Mouse (Mus musculus): ENCODE measurements around the gene Strada. TPM values are rescaled to one million over a fixed set of nuclear protein-coding genes. Genes with fewer than 3 reads are reported as not detected.
"Not testable (repeated sequence)": the region's sequence is repeated elsewhere in the genome, so short reads cannot be mapped to it uniquely, and the experiment has no call there.

Strada gene
- total RNA-seq (2021), result 10 to 100 TPM; 27.5 to 28.2 TPM

- intact Hi-C loops (cut with DNase I), result no loop called here
These were observed at the start of gene Strada for GRCm38 (mm10) chr11:106202123-106202465. TSS of gene Strada (minus strand) at chr11:106202168.

GRCm38 (mm10) chr11:106249326-106249725 lies 47.4 kb upstream of the Strada start:
- intact Hi-C loops (cut with DNase I), result no loop called here
- no peak for DNase-seq (ENCODE audit: extremely low spot score in 1 of 2, low spot score in 2 of 2)

More at GRCm38 (mm10) chr11:106202123-106202465, at the start of gene Strada:
- DNase-seq (ENCODE audit: extremely low spot score in 1 of 2, low spot score in 2 of 2), result no peak

- no peak for DNase-seq (ENCODE audit: extremely low spot score in 1 of 2, low spot score in 2 of 2)
These were observed 44.9 kb upstream of the Strada start for GRCm38 (mm10) chr11:106246834-106247233.

GRCm38 (mm10) chr11:106233978-106234377 lies 32.0 kb upstream of the Strada start:
- intact Hi-C loops (cut with DNase I); DNase-seq (ENCODE audit: extremely low spot score in 1 of 2, low spot score in 2 of 2): not testable (repeated sequence)

More at GRCm38 (mm10) chr11:106246834-106247233, 44.9 kb upstream of the Strada start:
- intact Hi-C loops (cut with DNase I), result no loop called here

- intact Hi-C loops (cut with DNase I), result no loop called here
- DNase-seq (ENCODE audit: extremely low spot score in 1 of 2, low spot score in 2 of 2), result no peak
These were observed 18.6 kb upstream of the Strada start for GRCm38 (mm10) chr11:106220603-106221002.

- intact Hi-C loops (cut with DNase I), result no loop called here
- DNase-seq (ENCODE audit: extremely low spot score in 1 of 2, low spot score in 2 of 2), result peak; percentile 90 to 96
These were observed 14.9 kb upstream of the Strada start, which contains the start of gene Ddx42 for GRCm38 (mm10) chr11:106216730-106217490. TSS of gene Ddx42 (plus strand) at chr11:106216926.

- DNase-seq (ENCODE audit: extremely low spot score in 1 of 2, low spot score in 2 of 2), result peak; percentile 97 to 98
- intact Hi-C loops (cut with DNase I), result no loop called here
These were observed 14.2 kb upstream of the Strada start, which contains the start of gene Ccdc47 for GRCm38 (mm10) chr11:106215927-106216729. TSS of gene Ccdc47 (minus strand) at chr11:106216344.

- intact Hi-C loops (cut with DNase I), result no loop called here
- DNase-seq (ENCODE audit: extremely low spot score in 1 of 2, low spot score in 2 of 2), result no peak
These were observed 13.5 kb upstream of the Strada start for GRCm38 (mm10) chr11:106215450-106215859.

- DNase-seq (ENCODE audit: extremely low spot score in 1 of 2, low spot score in 2 of 2), result peak in 1 of 2 experiments; percentile 24
- intact Hi-C loops (cut with DNase I), result no loop called here
These were observed 12.9 kb upstream of the Strada start for GRCm38 (mm10) chr11:106214856-106215255.

- intact Hi-C loops (cut with DNase I), result no loop called here
- no peak for DNase-seq (ENCODE audit: extremely low spot score in 1 of 2, low spot score in 2 of 2)
These were observed 10.8 kb upstream of the Strada start for GRCm38 (mm10) chr11:106212771-106213170.

- intact Hi-C loops (cut with DNase I), result no loop called here
- no peak for DNase-seq (ENCODE audit: extremely low spot score in 1 of 2, low spot score in 2 of 2)
These were observed 438 bp downstream of the Strada start for GRCm38 (mm10) chr11:106201337-106202122.

- no peak for DNase-seq (ENCODE audit: extremely low spot score in 1 of 2, low spot score in 2 of 2)
- intact Hi-C loops (cut with DNase I), result no loop called here
These were observed 1.2 kb downstream of the Strada start for GRCm38 (mm10) chr11:106200756-106201155.

GRCm38 (mm10) chr11:106199997-106200396 lies 2.0 kb downstream of the Strada start:
- DNase-seq (ENCODE audit: extremely low spot score in 1 of 2, low spot score in 2 of 2); intact Hi-C loops (cut with DNase I): not testable (repeated sequence)

- intact Hi-C loops (cut with DNase I), result no loop called here
- no peak for DNase-seq (ENCODE audit: extremely low spot score in 1 of 2, low spot score in 2 of 2)
These were observed 3.7 kb downstream of the Strada start for GRCm38 (mm10) chr11:106198277-106198676.

- intact Hi-C loops (cut with DNase I), result no loop called here
- DNase-seq (ENCODE audit: extremely low spot score in 1 of 2, low spot score in 2 of 2), result no peak
These were observed 6.6 kb downstream of the Strada start for GRCm38 (mm10) chr11:106195341-106195740.

- DNase-seq (ENCODE audit: extremely low spot score in 1 of 2, low spot score in 2 of 2), result no peak
- intact Hi-C loops (cut with DNase I), result no loop called here
These were observed 7.1 kb downstream of the Strada start for GRCm38 (mm10) chr11:106194891-106195290.

GRCm38 (mm10) chr11:106194155-106194541 lies 7.8 kb downstream of the Strada start:
- no peak for DNase-seq (ENCODE audit: extremely low spot score in 1 of 2, low spot score in 2 of 2)
- intact Hi-C loops (cut with DNase I), result no loop called here

GRCm38 (mm10) chr11:106193371-106194154 lies 8.4 kb downstream of the Strada start:
- intact Hi-C loops (cut with DNase I), result loop anchor here (2.0 kb wide), 1 partner anchor 33 kb away; the partner anchor contains the start of genes Gm10840 and Limd2

More at GRCm38 (mm10) chr11:106193371-106194154, 8.4 kb downstream of the Strada start:
- peak; percentile 94 to 98 for DNase-seq (ENCODE audit: extremely low spot score in 1 of 2, low spot score in 2 of 2)
